Mouse (Mus musculus) ES-Bruce4 (cell line): ENCODE data around the gene Lix1l.

Experiments used
- CTCF ChIP-seq: IDR thresholded peaks from one replicate; pipeline ENCODE4 v1.8.1; 2011; ENCODE audit warnings: low read depth, low read length
- POLR2A ChIP-seq: IDR thresholded peaks from one replicate; pipeline ENCODE4 v1.8.1; 2011; ENCODE audit warnings: low read length; ENCODE audit not compliant: insufficient read depth

GRCm38 (mm10) chr3:96636448-96636847 lies 35.5 kb downstream of the Lix1l start:
- TF ChIP-seq CTCF = no peak
- TF ChIP-seq POLR2A = no peak
